Mouse (Mus musculus) hindbrain, embryonic 14.5 days (tissue): ENCODE results near the gene Ppp1cb. TPM values are rescaled to one million over a fixed set of nuclear protein-coding genes. Genes with fewer than 3 reads are reported as not detected.

Experiments
- ATAC-seq: fragments of 200-750 bp; cut with Nextera tagmentation; 2 replicates; pipeline ENCODE4 v1.8.0; 2017; ENCODE audit warnings: moderate number of reproducible peaks, mild to moderate bottlenecking, moderate TSS enrichment, moderate library complexity; ENCODE audit not compliant: low FRiP score
- DNase-seq: peaks from one replicate; pipeline ENCODE4 v3.0.0-alpha.2; 2015; ENCODE audit warnings: low spot score
- H3K27ac ChIP-seq: fragments of 300-500 bp; sonication (generic); 2 replicates; pipeline ENCODE4 v1.5.1; 2014; ENCODE audit warnings: mild to moderate bottlenecking, moderate library complexity
- H3K27me3 ChIP-seq: fragments of 300-500 bp; sonication (generic); 2 replicates; pipeline ENCODE4 v1.6.1; 2014; ENCODE audit warnings: mild to moderate bottlenecking, low read length, mixed read lengths; ENCODE audit not compliant: control insufficient read depth, insufficient read depth
- H3K36me3 ChIP-seq: fragments of 300-500 bp; sonication (generic); replicated peaks from 2 replicates; pipeline ENCODE4 v1.6.1; 2014; ENCODE audit not compliant: control insufficient read depth, insufficient read depth
- H3K4me1 ChIP-seq: fragments of 300-500 bp; sonication (generic); replicated peaks from 2 replicates; pipeline ENCODE4 v1.6.1; 2014; ENCODE audit warnings: antibody characterized with exemption, low read length, mixed read lengths; ENCODE audit not compliant: control insufficient read depth, insufficient read depth
- H3K4me2 ChIP-seq: fragments of 300-500 bp; sonication (generic); replicated peaks from 2 replicates; pipeline ENCODE4 v1.6.1; 2014; ENCODE audit warnings: mild to moderate bottlenecking, moderate library complexity
- H3K4me3 ChIP-seq: fragments of 300-500 bp; sonication (generic); replicated peaks from 2 replicates; pipeline ENCODE4 v1.5.1; 2014; ENCODE audit warnings: mild to moderate bottlenecking, low read length
- H3K9ac ChIP-seq: fragments of 300-500 bp; sonication (generic); 2 replicates; pipeline ENCODE4 v1.6.1; 2014
- H3K9me3 ChIP-seq: fragments of 300-500 bp; sonication (generic); 2 replicates; pipeline ENCODE4 v1.6.1; 2016; ENCODE audit warnings: low read length; ENCODE audit not compliant: control insufficient read depth
- WGBS: fragments of 180-500 bp; shearing (Covaris S2); extraction: QIAGEN DNeasy Blood & Tissue Kit; methylation state at CpG from one replicate; pipeline ENCODE4 v1.1.7; 2014; 5-methylcytosine and 5-hydroxymethylcytosine counted together
- polyA plus RNA-seq: library from polyadenylated mRNA; unstranded; fragments of >200 nt; fragmentation: Nextera tagmentation; extraction: Ambion mirVana; gene quantifications from 2 replicates; pipeline ENCODE4 v1.2.1, GENCODE M21; 2014

The Ppp1cb gene
- polyA plus RNA-seq, 1 experiment from 2014 or later = 231 TPM

- H3K36me3 ChIP-seq = no peaks in the 10 kb centered on the region
- H3K9ac ChIP-seq = no peak overlapping the region
- H3K4me1 ChIP-seq = no peaks in the 10 kb centered on the region
- H3K27me3 ChIP-seq = no peaks in the 10 kb centered on the region
- H3K4me2 ChIP-seq = no peak overlapping the region
- H3K4me3 ChIP-seq = no peak overlapping the region
- no peak for ATAC-seq
- WGBS = 68% methylated on average over 2 of the region's 2 CpGs
- DNase-seq = no peak
- no peaks in the 10 kb centered on the region for H3K9me3 ChIP-seq
- no peak overlapping the region for H3K27ac ChIP-seq
These were observed 20.1 kb upstream of the Ppp1cb start for GRCm38 (mm10) chr5:32438564-32438922.

DNA sequence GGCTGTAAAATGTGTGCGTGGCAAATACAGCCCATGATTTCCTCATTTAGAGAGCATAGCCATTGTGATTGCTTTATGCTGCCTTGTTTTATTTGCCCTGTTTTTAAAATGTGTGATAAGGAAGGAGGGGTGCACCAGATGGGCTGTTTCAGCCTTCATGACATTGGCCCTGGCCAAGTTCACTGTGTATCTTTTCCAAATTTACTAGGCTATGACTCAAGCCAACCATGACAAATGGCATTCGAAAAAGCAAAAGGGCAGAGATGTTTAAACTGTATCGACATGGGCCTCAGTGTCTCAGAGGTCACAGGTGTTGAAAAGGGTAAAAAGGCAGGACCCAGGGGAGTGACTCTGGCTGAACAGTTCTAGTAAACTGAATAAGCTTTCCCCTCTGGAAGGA lies 17.3 kb upstream of the Ppp1cb start:
- Histone ChIP-seq H3K4me1 (no peaks in the 10 kb centered on the region), H3K36me3 (no peaks in the 10 kb centered on the region), H3K27me3 (no peaks in the 10 kb centered on the region), H3K4me3 (no peak overlapping the region), H3K9ac (no peak overlapping the region), H3K9me3 (no peaks in the 10 kb centered on the region), H3K4me2 (no peak overlapping the region), H3K27ac (no peak overlapping the region)
- no peak for ATAC-seq
- no peak for DNase-seq
- WGBS = 74% methylated on average over 3 of the region's 3 CpGs

- DNase-seq (no peak), ATAC-seq (no peak)
- H3K27ac ChIP-seq = no peak overlapping the region
- H3K4me1 ChIP-seq = no peaks in the 10 kb centered on the region
- no peaks in the 10 kb centered on the region for H3K36me3 ChIP-seq
- no peaks in the 10 kb centered on the region for H3K27me3 ChIP-seq
- no peak overlapping the region for H3K9ac ChIP-seq
- H3K4me2 ChIP-seq = no peak overlapping the region
- 89% methylated on average over 4 of the region's 4 CpGs for WGBS
- no peak overlapping the region for H3K4me3 ChIP-seq
- H3K9me3 ChIP-seq = no peaks in the 10 kb centered on the region
These were observed 16.6 kb upstream of the Ppp1cb start for GRCm38 (mm10) chr5:32441992-32442575.

DNA sequence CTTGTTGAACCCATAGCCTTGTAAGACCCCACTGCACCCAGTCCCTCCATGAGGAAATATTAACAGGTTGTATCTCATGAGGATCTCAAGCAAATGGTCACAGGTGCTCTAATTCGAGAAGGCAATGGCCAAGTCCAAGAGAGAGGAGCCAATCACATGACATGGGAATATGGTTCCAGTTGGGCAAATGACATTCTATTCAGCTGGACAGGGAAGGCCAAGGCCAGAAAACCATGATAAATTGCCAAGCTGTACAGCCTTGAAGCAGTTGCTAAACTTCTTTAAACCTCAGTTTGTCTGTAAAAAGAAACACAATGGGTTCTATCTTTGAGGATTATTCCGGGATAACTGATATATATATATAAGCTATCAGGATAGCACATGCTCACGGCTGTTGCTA lies 14.7 kb upstream of the Ppp1cb start:
- no peak for ATAC-seq
- no peak overlapping the region for H3K4me2 ChIP-seq
- WGBS = 94% methylated on average over 3 of the region's 3 CpGs

GRCm38 (mm10) chr5:32445287-32445921 lies 13.2 kb upstream of the Ppp1cb start:
- no peaks in the 10 kb centered on the region for H3K9me3 ChIP-seq
- no peak for DNase-seq
- H3K4me3 ChIP-seq = no peak overlapping the region
- H3K27ac ChIP-seq = no peak overlapping the region
- no peak for ATAC-seq
- no peaks in the 10 kb centered on the region for H3K27me3 ChIP-seq
- H3K9ac ChIP-seq = no peak overlapping the region
- WGBS = 56% methylated on average over 11 of the region's 11 CpGs
- no peak overlapping the region for H3K4me2 ChIP-seq
- no peaks in the 10 kb centered on the region for H3K4me1 ChIP-seq
- no peaks in the 10 kb centered on the region for H3K36me3 ChIP-seq

More for the DNA sequence above, 14.7 kb upstream of the Ppp1cb start:
- no peak overlapping the region for H3K27ac ChIP-seq
- no peak overlapping the region for H3K9ac ChIP-seq
- H3K4me3 ChIP-seq = no peak overlapping the region
- no peaks in the 10 kb centered on the region for H3K4me1 ChIP-seq
- H3K9me3 ChIP-seq = no peaks in the 10 kb centered on the region
- H3K36me3 ChIP-seq = no peaks in the 10 kb centered on the region
- no peaks in the 10 kb centered on the region for H3K27me3 ChIP-seq
- DNase-seq = no peak

DNA sequence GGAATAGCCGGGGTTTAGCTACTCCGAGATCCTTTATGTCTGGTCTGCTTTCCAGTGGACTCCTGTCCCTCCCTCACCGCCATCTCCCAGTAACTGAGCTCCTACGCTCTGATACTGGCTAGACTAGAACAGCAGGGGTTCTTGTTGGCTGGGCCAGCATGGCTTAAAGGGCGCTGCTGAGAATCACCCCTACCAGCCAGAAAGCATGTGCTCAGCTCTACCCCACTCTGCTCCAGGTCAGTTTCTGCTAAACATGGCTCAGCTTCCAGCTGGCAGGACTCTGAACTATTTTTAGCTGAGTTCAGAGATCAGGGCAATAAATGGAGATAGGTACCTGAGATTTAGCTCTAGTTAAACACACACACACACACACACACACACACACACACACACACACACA lies 12.2 kb upstream of the Ppp1cb start:
- Histone ChIP-seq H3K36me3 (no peaks in the 10 kb centered on the region), H3K9me3 (no peaks in the 10 kb centered on the region), H3K4me2 (no peak overlapping the region), H3K4me1 (no peaks in the 10 kb centered on the region), H3K9ac (no peak overlapping the region), H3K27ac (no peak overlapping the region), H3K27me3 (no peaks in the 10 kb centered on the region), H3K4me3 (no peak overlapping the region)
- DNase-seq (no peak), ATAC-seq (no peak)
- 44% methylated on average over 5 of the region's 5 CpGs for WGBS

GRCm38 (mm10) chr5:32446810-32447209 lies 11.8 kb upstream of the Ppp1cb start:
- ATAC-seq (no peak), DNase-seq (no peak)
- H3K27me3 ChIP-seq = no peaks in the 10 kb centered on the region
- H3K4me1 ChIP-seq = no peaks in the 10 kb centered on the region
- H3K27ac ChIP-seq = no peak overlapping the region
- no peaks in the 10 kb centered on the region for H3K9me3 ChIP-seq
- no peak overlapping the region for H3K9ac ChIP-seq
- no peak overlapping the region for H3K4me2 ChIP-seq
- H3K4me3 ChIP-seq = no peak overlapping the region
- no peaks in the 10 kb centered on the region for H3K36me3 ChIP-seq

GRCm38 (mm10) chr5:32459251-32459881 lies 723 bp downstream of the Ppp1cb start:
- Histone ChIP-seq H3K4me2 (peak overlapping the region; percentile 81), H3K27ac (peak overlapping the region; percentile 97), H3K27me3 (no peaks in the 10 kb centered on the region), H3K36me3 (no peaks in the 10 kb centered on the region), H3K9ac (peak overlapping the region; percentile 89), H3K9me3 (no peaks in the 10 kb centered on the region), H3K4me3 (peak overlapping the region; percentile 73), H3K4me1 (peaks cover 17% of the 10 kb centered on the region)
- WGBS = under 1% methylated on average over 38 of the region's 63 CpGs
- ATAC-seq (peak; percentile 85), DNase-seq (peak; percentile 64)

DNA sequence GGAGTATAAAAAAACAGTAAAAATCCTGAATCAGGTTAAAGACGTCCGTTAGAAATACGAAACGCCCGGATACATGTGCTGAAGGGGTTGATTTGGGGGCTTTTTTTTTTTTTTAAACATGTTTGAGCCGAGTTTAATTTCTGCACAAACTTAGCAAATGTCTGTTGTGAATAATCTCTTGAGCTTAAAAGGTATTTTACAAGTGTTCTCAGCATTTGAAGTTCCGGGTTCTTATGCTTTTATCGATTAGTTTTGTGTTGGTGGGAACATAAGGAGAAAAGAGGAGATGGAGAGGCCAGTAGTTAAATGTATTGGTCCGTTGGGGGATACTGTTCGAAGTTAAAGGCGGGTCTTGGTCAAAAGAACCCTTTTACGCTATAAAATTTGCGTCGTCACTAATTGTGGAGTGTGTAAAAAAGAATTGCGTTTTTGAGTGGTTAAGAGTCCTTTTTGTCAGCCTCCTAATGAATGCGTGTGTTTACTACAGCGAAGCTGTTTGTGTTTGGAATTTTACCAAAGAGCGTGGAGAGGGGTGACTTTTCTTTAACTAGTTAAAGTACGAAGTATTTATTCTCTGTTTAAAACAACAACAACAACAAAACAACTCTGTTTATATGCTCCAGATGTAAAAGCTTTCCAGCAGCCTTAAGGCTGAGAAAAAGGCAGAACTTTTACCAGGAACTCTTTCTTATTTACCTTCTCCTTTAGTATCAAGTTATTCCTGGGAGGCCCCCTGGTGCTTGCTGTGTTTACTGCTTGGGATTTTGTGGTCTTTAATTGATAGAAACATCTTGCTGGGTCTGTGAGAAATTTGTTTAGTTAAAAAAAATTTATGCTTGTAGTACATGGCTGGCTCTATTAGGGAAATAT lies 1.5 kb downstream of the Ppp1cb start:
- ATAC-seq (no peak), DNase-seq (peak; percentile 66)
- peaks cover 17% of the 10 kb centered on the region for H3K4me1 ChIP-seq
- H3K9me3 ChIP-seq = no peaks in the 10 kb centered on the region
- peak overlapping the region; percentile 81 for H3K4me2 ChIP-seq
- H3K27ac ChIP-seq = peak overlapping the region; percentile 97
- WGBS = under 1% methylated on average over 19 of the region's 19 CpGs
- H3K27me3 ChIP-seq = no peaks in the 10 kb centered on the region
- peak overlapping the region; percentile 73 for H3K4me3 ChIP-seq
- H3K9ac ChIP-seq = peak overlapping the region; percentile 89
- no peaks in the 10 kb centered on the region for H3K36me3 ChIP-seq
